Mouse (Mus musculus) ovary, postnatal 14 days (tissue): ENCODE measurements around the gene Mrpl16.

ENCODE experiments used
- DNase-seq: peaks from one replicate; pipeline ENCODE4 v3.0.0; 2022; ENCODE audit warnings: low spot score

Gene Mrpl16

GRCm38 (mm10) chr19:11770205-11770892 lies at the start of gene Mrpl16:
Gene Mrpl16 (plus strand): TSS chr19:11770391.
- peak; percentile 87 for DNase-seq

GRCm38 (mm10) chr19:11723870-11724269 lies 46.3 kb upstream of the Mrpl16 start:
- no peak for DNase-seq

- no peak for DNase-seq
Observed at GRCm38 (mm10) chr19:11724275-11724674, 45.9 kb upstream of the Mrpl16 start.

GRCm38 (mm10) chr19:11725915-11726314 lies 44.3 kb upstream of the Mrpl16 start:
- DNase-seq, result no peak

GRCm38 (mm10) chr19:11727304-11727703 lies 42.9 kb upstream of the Mrpl16 start:
- no peak for DNase-seq

- no peak for DNase-seq
Observed at GRCm38 (mm10) chr19:11730278-11730677, 39.9 kb upstream of the Mrpl16 start.

GRCm38 (mm10) chr19:11736455-11736854 lies 33.7 kb upstream of the Mrpl16 start:
- DNase-seq, result no peak

- DNase-seq, result no peak
Observed at GRCm38 (mm10) chr19:11745680-11746079, 24.5 kb upstream of the Mrpl16 start.

- DNase-seq, result no peak
Observed at GRCm38 (mm10) chr19:11747298-11747697, 22.9 kb upstream of the Mrpl16 start, which contains the start of gene Gif. Gene Gif (plus strand): TSS chr19:11747554.

GRCm38 (mm10) chr19:11765059-11765458 lies 5.1 kb upstream of the Mrpl16 start:
- no peak for DNase-seq

- DNase-seq, result no peak
Observed at GRCm38 (mm10) chr19:11766413-11766812, 3.8 kb upstream of the Mrpl16 start.

GRCm38 (mm10) chr19:11768163-11768562 lies 2.0 kb upstream of the Mrpl16 start:
- DNase-seq, result peak; percentile 10

- no peak for DNase-seq
Observed at GRCm38 (mm10) chr19:11769257-11769920, 802 bp upstream of the Mrpl16 start.

GRCm38 (mm10) chr19:11777191-11777865 lies 7.1 kb downstream of the Mrpl16 start:
- DNase-seq, result peak; percentile 62

- no peak for DNase-seq
Observed at GRCm38 (mm10) chr19:11785409-11786154, 15.4 kb downstream of the Mrpl16 start.

GRCm38 (mm10) chr19:11787826-11788225 lies 17.6 kb downstream of the Mrpl16 start:
- DNase-seq, result no peak

- DNase-seq, result no peak
Observed at GRCm38 (mm10) chr19:11788876-11789275, 18.7 kb downstream of the Mrpl16 start.

GRCm38 (mm10) chr19:11791825-11792224 lies 21.6 kb downstream of the Mrpl16 start:
- no peak for DNase-seq

GRCm38 (mm10) chr19:11793741-11794359 lies 23.7 kb downstream of the Mrpl16 start:
- DNase-seq, result no peak

- DNase-seq, result no peak
Observed at GRCm38 (mm10) chr19:11794447-11794846, 24.3 kb downstream of the Mrpl16 start.

GRCm38 (mm10) chr19:11800531-11801315 lies 30.5 kb downstream of the Mrpl16 start:
- no peak for DNase-seq
